In genomic region chr11:69657462-69657881, GRCm38 (mm10) we compare ENCODE assay signal across 18 mouse cellular contexts. TPM values are rescaled to one million over a fixed set of nuclear protein-coding genes. Genes with fewer than 3 reads are reported as not detected.
DNase-seq lines count a peak whose midpoint lies in the region; ATAC-seq and TF ChIP-seq lines count a peak whose summit lies in the region.
"Had no signal": no experiment of that assay in that cellular context is flagged by ENCODE, and none has a peak within 500 bp of the region (broad histone marks: within the 10 kb centered on the region; RNA-seq: fewer than 3 reads in every experiment).

No protein-coding gene starts in this region.

- no peaks in the 10 kb centered on the region for H3K27me3 ChIP-seq in forebrain, embryonic 10.5 days (ENCODE audit: poor library complexity, severe bottlenecking)
- no peaks in the 10 kb centered on the region for H3K27me3 ChIP-seq in forebrain, postnatal 0 days (ENCODE audit: insufficient read depth, low read length)
- H3K27me3 ChIP-seq in liver, embryonic 12.5 days (replicated peaks): no peaks in the 10 kb centered on the region
- no peaks in the 10 kb centered on the region for H3K27me3 ChIP-seq in liver, embryonic 11.5 days (replicated peaks; ENCODE audit: control insufficient read depth, insufficient read depth, low read length)
- H3K27me3 ChIP-seq in MEL (ENCODE audit: control insufficient read depth in 1 of 2, insufficient read depth in 2 of 2, low read length in 2 of 2): no peaks in the 10 kb centered on the region
- H3K27me3 ChIP-seq: CH12.LX; forebrain, embryonic 15.5 days; hindbrain, embryonic 15.5 days; limb, embryonic 15.5 days; neural tube, embryonic 12.5 days had no signal

- no peak for ATAC-seq in forebrain, postnatal 0 days
- no peak for ATAC-seq in liver, embryonic 12.5 days
- no peak for ATAC-seq in liver, embryonic 11.5 days (replicated peaks; ENCODE audit: low FRiP score)
- ATAC-seq: forebrain, embryonic 15.5 days had no signal

- no peak for TF ChIP-seq EP300 in MEL (IDR thresholded peaks at IDR 0.05; ENCODE audit: low read depth in 1 of 2, low read length in 2 of 2)

- peak overlapping the region; percentile 3; the same call in 1 of the 2 replicates for H3K4me3 ChIP-seq in forebrain, embryonic 10.5 days
- no peak overlapping the region for H3K4me3 ChIP-seq in forebrain, postnatal 0 days (ENCODE audit: low read depth, low read length)
- H3K4me3 ChIP-seq in liver, embryonic 12.5 days: no peak overlapping the region
- H3K4me3 ChIP-seq in liver, embryonic 11.5 days (ENCODE audit: low read depth, low read length): no peak overlapping the region
- no peak overlapping the region for H3K4me3 ChIP-seq in MEL (ENCODE audit: control insufficient read depth in 1 of 2, insufficient read depth in 1 of 2, low read depth in 2 of 2, low read length in 2 of 2)
- H3K4me3 ChIP-seq in olfactory bulb, adult 2 months (ENCODE audit: insufficient read depth, low read depth, low read length): no peak overlapping the region
- H3K4me3 ChIP-seq: forebrain, embryonic 15.5 days; hindbrain, embryonic 15.5 days; limb, embryonic 15.5 days; neural tube, embryonic 12.5 days had no signal

- WGBS in forebrain, embryonic 10.5 days: 87% methylated on average over 15 of the region's 15 CpGs
- WGBS in forebrain, postnatal 0 days: 85% methylated on average over 15 of the region's 15 CpGs
- WGBS in liver, embryonic 12.5 days (ENCODE audit: insufficient replicate concordance): 80% methylated on average over 15 of the region's 15 CpGs
- WGBS in liver, embryonic 11.5 days: 83% methylated on average over 15 of the region's 15 CpGs
- 82% methylated on average over 15 of the region's 15 CpGs for WGBS in olfactory bulb, adult 2 months

- H3K4me1 ChIP-seq in forebrain, embryonic 10.5 days: peaks cover 55% of the 10 kb centered on the region
- H3K4me1 ChIP-seq in forebrain, postnatal 0 days (ENCODE audit: insufficient read depth): peaks cover 4% of the 10 kb centered on the region; the same call in 1 of the 2 replicates
- H3K4me1 ChIP-seq in liver, embryonic 12.5 days: peaks cover 61% of the 10 kb centered on the region
- H3K4me1 ChIP-seq in liver, embryonic 11.5 days (replicated peaks; ENCODE audit: control insufficient read depth, insufficient read depth, low read length): peaks cover 35% of the 10 kb centered on the region
- peaks cover 4 to 11% of the 10 kb centered on the region in 2 experiments for H3K4me1 ChIP-seq in MEL (ENCODE audit: control insufficient read depth in 1 of 2, insufficient read depth in 2 of 2, low read length in 2 of 2)
- H3K4me1 ChIP-seq in olfactory bulb, adult 2 months (ENCODE audit: control insufficient read depth, insufficient read depth, low read length): peaks cover 5% of the 10 kb centered on the region

- no peak overlapping the region for H3K9ac ChIP-seq in forebrain, postnatal 0 days
- no peak overlapping the region; the same call in 1 of the 2 replicates for H3K9ac ChIP-seq in liver, embryonic 12.5 days
- H3K9ac ChIP-seq in liver, embryonic 11.5 days (ENCODE audit: low read depth, low read length): no peak overlapping the region
- H3K9ac ChIP-seq in MEL (ENCODE audit: control insufficient read depth, low read depth, low read length, poor library complexity, severe bottlenecking): no peak overlapping the region
- H3K9ac ChIP-seq: forebrain, embryonic 15.5 days; hindbrain, embryonic 15.5 days; limb, embryonic 15.5 days; lung, embryonic 14.5 days; neural tube, embryonic 12.5 days had no signal

- H3K4me2 ChIP-seq in forebrain, postnatal 0 days (ENCODE audit: low read depth): no peak overlapping the region
- H3K4me2 ChIP-seq in liver, embryonic 12.5 days: no peak overlapping the region
- no peak overlapping the region for H3K4me2 ChIP-seq in liver, embryonic 11.5 days
- H3K4me2 ChIP-seq: forebrain, embryonic 15.5 days; hindbrain, embryonic 15.5 days; limb, embryonic 15.5 days; lung, embryonic 14.5 days; neural tube, embryonic 12.5 days had no signal

- no peak for TF ChIP-seq RAD21 in MEL (IDR thresholded peaks at IDR 0.05; ENCODE audit: low read depth, low read length)

- H3K27ac ChIP-seq in forebrain, embryonic 10.5 days: no peak overlapping the region
- H3K27ac ChIP-seq in forebrain, postnatal 0 days (ENCODE audit: low read depth, low read length): no peak overlapping the region
- peak overlapping the region; percentile 26; the same call in 1 of the 2 replicates for H3K27ac ChIP-seq in liver, embryonic 12.5 days
- no peak overlapping the region for H3K27ac ChIP-seq in liver, embryonic 11.5 days (ENCODE audit: low read depth, low read length)
- no peak overlapping the region for H3K27ac ChIP-seq in MEL (ENCODE audit: control insufficient read depth, low read depth, low read length)
- no peak overlapping the region for H3K27ac ChIP-seq in olfactory bulb, adult 2 months (ENCODE audit: insufficient read depth, low read depth, low read length)
- H3K27ac ChIP-seq: forebrain, embryonic 15.5 days; hindbrain, embryonic 15.5 days; macrophage; neural tube, embryonic 12.5 days had no signal

- H3K9me3 ChIP-seq in forebrain, embryonic 10.5 days: no peaks in the 10 kb centered on the region
- H3K9me3 ChIP-seq in forebrain, postnatal 0 days (ENCODE audit: low read length): no peaks in the 10 kb centered on the region
- no peaks in the 10 kb centered on the region for H3K9me3 ChIP-seq in liver, embryonic 12.5 days (replicated peaks)
- H3K9me3 ChIP-seq in liver, embryonic 11.5 days (ENCODE audit: control insufficient read depth, low read length): no peaks in the 10 kb centered on the region
- H3K9me3 ChIP-seq in MEL (replicated peaks; ENCODE audit: insufficient read depth, low read length): no peaks in the 10 kb centered on the region
- H3K9me3 ChIP-seq: forebrain, embryonic 15.5 days; hindbrain, embryonic 15.5 days; limb, embryonic 15.5 days; neural tube, embryonic 12.5 days had no signal

- peaks cover 4% of the 10 kb centered on the region; the same call in 1 of the 2 replicates for H3K79me2 ChIP-seq in MEL (ENCODE audit: control insufficient read depth, insufficient read depth, low read length, poor library complexity)

- no peak for TF ChIP-seq POLR2A in MEL (IDR thresholded peaks at IDR 0.05; ENCODE audit: control insufficient read depth in 1 of 2, insufficient read depth in 1 of 2, low read depth in 1 of 2, low read length in 2 of 2, poor library complexity in 1 of 2)
- TF ChIP-seq POLR2A in olfactory bulb, adult 2 months (IDR thresholded peaks at IDR 0.05; ENCODE audit: insufficient read depth, low read depth, low read length): no peak

- DNase-seq in forebrain, embryonic 10.5 days (ENCODE audit: extremely low spot score, low spot score): no peak
- DNase-seq in forebrain, postnatal 0 days: no peak
- DNase-seq in liver, embryonic 11.5 days (ENCODE audit: low spot score): no peak
- DNase-seq in MEL (ENCODE audit: low read depth, low spot score): no peak
- DNase-seq in right cerebral cortex, postnatal 25 days: no peak
- no peak for DNase-seq in ovary, postnatal 10 days (ENCODE audit: low spot score)
- DNase-seq: thymus, adult 18-20 months had no signal

- TF ChIP-seq CTCF in forebrain, postnatal 0 days (IDR thresholded peaks at IDR 0.05; ENCODE audit: low read depth): no peak
- TF ChIP-seq CTCF in MEL (IDR thresholded peaks at IDR 0.05 in 2 of 3, conservative IDR thresholded peaks at IDR 0.05 in 1 of 3; ENCODE audit: control insufficient read depth in 1 of 3, insufficient read depth in 1 of 3, low read depth in 2 of 3, low read length in 3 of 3, poor library complexity in 1 of 3, severe bottlenecking in 1 of 3): no peak
- TF ChIP-seq CTCF in olfactory bulb, adult 2 months (IDR thresholded peaks at IDR 0.05; ENCODE audit: insufficient read depth, low read depth, low read length): peak; percentile 13; the same call in 1 of the 2 replicates

- H3K36me3 ChIP-seq in forebrain, embryonic 10.5 days (replicated peaks): peaks cover 77% of the 10 kb centered on the region
- H3K36me3 ChIP-seq in forebrain, postnatal 0 days (ENCODE audit: insufficient read depth): peaks cover 45% of the 10 kb centered on the region
- peaks cover 68% of the 10 kb centered on the region for H3K36me3 ChIP-seq in liver, embryonic 12.5 days
- peaks cover 29% of the 10 kb centered on the region for H3K36me3 ChIP-seq in liver, embryonic 11.5 days (ENCODE audit: control insufficient read depth, insufficient read depth, low read length)
- H3K36me3 ChIP-seq in MEL (ENCODE audit: control insufficient read depth in 1 of 2, insufficient read depth in 2 of 2, low read length in 2 of 2): peaks cover 0 to 14% of the 10 kb centered on the region in 2 experiments; a peak in 2 of 4 replicates

RNA-seq across cellular contexts. Expression of gene Sox15, which starts 2.4 kb away (rescaled TPM):
- not detected in 2 replicates for polyA plus RNA-seq in forebrain, embryonic 10.5 days (2016; fragmentation: Nextera tagmentation; extraction: Ambion mirVana)
- total RNA-seq in forebrain, postnatal 0 days (2014; rRNA removed): not detected in 2 replicates
- polyA plus RNA-seq in forebrain, postnatal 0 days (2015; fragmentation: Nextera tagmentation; extraction: Ambion mirVana): not detected in 2 replicates
- not detected in 2 replicates for polyA plus RNA-seq in liver, embryonic 12.5 days (2016; fragmentation: Nextera tagmentation; extraction: Ambion mirVana)
- not detected in 2 replicates for polyA plus RNA-seq in liver, embryonic 11.5 days (2014; fragmentation: Nextera tagmentation; extraction: Ambion mirVana)
- not detected in 2 replicates for total RNA-seq in MEL (2012; rRNA removed)
- polyA plus RNA-seq in MEL (2012; ENCODE audit: insufficient read depth in 1 of 2, insufficient read length in 2 of 2, low read depth in 1 of 2, low replicate concordance in 2 of 2, missing spikeins in 1 of 2): under 1 TPM in 1 of 2 experiments, not detected in 1; 0.11 TPM
- polyA plus RNA-seq in olfactory bulb, adult 2 months (2012; ENCODE audit: insufficient read depth, insufficient read length, low replicate concordance, missing spikeins): not detected in 2 replicates
- total RNA-seq: gastrocnemius, adult 18-20 months; heart, postnatal 10 days had no signal
- polyA plus RNA-seq: forebrain, embryonic 15.5 days; hindbrain, embryonic 15.5 days; lung, embryonic 14.5 days; macrophage had no signal

RNA-seq across cellular contexts. Expression of gene Mpdu1, which starts 5.0 kb away (rescaled TPM):
- 81.8 and 82.9 TPM in 2 replicates for polyA plus RNA-seq in forebrain, embryonic 10.5 days (2016; fragmentation: Nextera tagmentation; extraction: Ambion mirVana)
- 158 and 214 TPM in 2 replicates for total RNA-seq in forebrain, postnatal 0 days (2014; rRNA removed)
- polyA plus RNA-seq in forebrain, postnatal 0 days (2015; fragmentation: Nextera tagmentation; extraction: Ambion mirVana): 118 and 122 TPM in 2 replicates
- polyA plus RNA-seq in liver, embryonic 12.5 days (2016; fragmentation: Nextera tagmentation; extraction: Ambion mirVana): 38.2 and 39.4 TPM in 2 replicates
- 20.7 and 24.0 TPM in 2 replicates for polyA plus RNA-seq in liver, embryonic 11.5 days (2014; fragmentation: Nextera tagmentation; extraction: Ambion mirVana)
- total RNA-seq in MEL (2012; rRNA removed): 60.9 and 62.1 TPM in 2 replicates
- 100 to 1,000 TPM; 101 to 259 TPM for polyA plus RNA-seq in MEL (2012; ENCODE audit: insufficient read depth in 1 of 2, insufficient read length in 2 of 2, low read depth in 1 of 2, low replicate concordance in 2 of 2, missing spikeins in 1 of 2)
- not detected in 2 replicates for polyA plus RNA-seq in olfactory bulb, adult 2 months (2012; ENCODE audit: insufficient read depth, insufficient read length, low replicate concordance, missing spikeins)

RNA-seq across cellular contexts. Expression of gene Cd68, which starts 8.5 kb away (rescaled TPM):
- 5.5 and 5.8 TPM in 2 replicates for polyA plus RNA-seq in forebrain, embryonic 10.5 days (2016; fragmentation: Nextera tagmentation; extraction: Ambion mirVana)
- 6.4 and 7.7 TPM in 2 replicates for total RNA-seq in forebrain, postnatal 0 days (2014; rRNA removed)
- 16.0 and 16.3 TPM in 2 replicates for polyA plus RNA-seq in forebrain, postnatal 0 days (2015; fragmentation: Nextera tagmentation; extraction: Ambion mirVana)
- 14.5 and 15.0 TPM in 2 replicates for polyA plus RNA-seq in liver, embryonic 12.5 days (2016; fragmentation: Nextera tagmentation; extraction: Ambion mirVana)
- 21.0 and 22.0 TPM in 2 replicates for polyA plus RNA-seq in liver, embryonic 11.5 days (2014; fragmentation: Nextera tagmentation; extraction: Ambion mirVana)
- total RNA-seq in MEL (2012; rRNA removed): 4.1 and 5.3 TPM in 2 replicates
- 10 to 100 TPM in 1 of 2 experiments, not detected in 1; 19.8 TPM for polyA plus RNA-seq in MEL (2012; ENCODE audit: insufficient read depth in 1 of 2, insufficient read length in 2 of 2, low read depth in 1 of 2, low replicate concordance in 2 of 2, missing spikeins in 1 of 2)
- not detected in 2 replicates for polyA plus RNA-seq in olfactory bulb, adult 2 months (2012; ENCODE audit: insufficient read depth, insufficient read length, low replicate concordance, missing spikeins)

RNA-seq across cellular contexts. Expression of gene Eif4a1, which starts 14.8 kb away (rescaled TPM):
- 725 and 747 TPM in 2 replicates for polyA plus RNA-seq in forebrain, embryonic 10.5 days (2016; fragmentation: Nextera tagmentation; extraction: Ambion mirVana)
- total RNA-seq in forebrain, postnatal 0 days (2014; rRNA removed): 1,003 and 1,045 TPM in 2 replicates
- 614 and 772 TPM in 2 replicates for polyA plus RNA-seq in forebrain, postnatal 0 days (2015; fragmentation: Nextera tagmentation; extraction: Ambion mirVana)
- 393 and 408 TPM in 2 replicates for polyA plus RNA-seq in liver, embryonic 12.5 days (2016; fragmentation: Nextera tagmentation; extraction: Ambion mirVana)
- 755 and 757 TPM in 2 replicates for polyA plus RNA-seq in liver, embryonic 11.5 days (2014; fragmentation: Nextera tagmentation; extraction: Ambion mirVana)
- 1,645 and 1,689 TPM in 2 replicates for total RNA-seq in MEL (2012; rRNA removed)
- polyA plus RNA-seq in MEL (2012; ENCODE audit: insufficient read depth in 1 of 2, insufficient read length in 2 of 2, low read depth in 1 of 2, low replicate concordance in 2 of 2, missing spikeins in 1 of 2): 100 to 1,000 TPM; 114 to 634 TPM
- polyA plus RNA-seq in olfactory bulb, adult 2 months (2012; ENCODE audit: insufficient read depth, insufficient read length, low replicate concordance, missing spikeins): 796 TPM in 1 of 2 replicates, not detected in the other

RNA-seq across cellular contexts. Expression of gene Senp3, which starts 24.4 kb away (rescaled TPM):
- polyA plus RNA-seq in forebrain, embryonic 10.5 days (2016; fragmentation: Nextera tagmentation; extraction: Ambion mirVana): 127 and 128 TPM in 2 replicates
- 79.2 and 82.4 TPM in 2 replicates for total RNA-seq in forebrain, postnatal 0 days (2014; rRNA removed)
- polyA plus RNA-seq in forebrain, postnatal 0 days (2015; fragmentation: Nextera tagmentation; extraction: Ambion mirVana): 60.6 and 77.6 TPM in 2 replicates
- polyA plus RNA-seq in liver, embryonic 12.5 days (2016; fragmentation: Nextera tagmentation; extraction: Ambion mirVana): 53.8 and 56.2 TPM in 2 replicates
- polyA plus RNA-seq in liver, embryonic 11.5 days (2014; fragmentation: Nextera tagmentation; extraction: Ambion mirVana): 75.4 and 79.1 TPM in 2 replicates
- 121 and 147 TPM in 2 replicates for total RNA-seq in MEL (2012; rRNA removed)
- 100 to 1,000 TPM; 171 to 890 TPM for polyA plus RNA-seq in MEL (2012; ENCODE audit: insufficient read depth in 1 of 2, insufficient read length in 2 of 2, low read depth in 1 of 2, low replicate concordance in 2 of 2, missing spikeins in 1 of 2)
- not detected in 2 replicates for polyA plus RNA-seq in olfactory bulb, adult 2 months (2012; ENCODE audit: insufficient read depth, insufficient read length, low replicate concordance, missing spikeins)

Comparison
In these comparisons a context has a peak if more than half of its experiments do, and no peak if none do; other contexts are left out.
1. RNA of gene Mpdu1, which starts 5.0 kb away (polyA plus RNA-seq): 101 to 259 TPM in MEL, 118 to 122 TPM in forebrain, postnatal 0 days, 81.8 to 82.9 TPM in forebrain, embryonic 10.5 days, 38.2 to 39.4 TPM in liver, embryonic 12.5 days and 20.7 to 24.0 TPM in liver, embryonic 11.5 days; not detected in olfactory bulb, adult 2 months; every median in the first group is over 10 times any median in the second.